Mouse (Mus musculus) cerebellum, postnatal 4 days (tissue): ENCODE data around the gene Eef2k.
"Not testable (repeated sequence)": the region's sequence is repeated elsewhere in the genome, so short reads cannot be mapped to it uniquely, and the experiment has no call there.

Experiments used
- DNase-seq, 2 experiments: peaks; one replicate each; pipeline ENCODE4 v3.0.0; 2022; ENCODE audit warnings: low spot score in 2 of 2, mixed read lengths in 1 of 2

Gene Eef2k

DNA sequence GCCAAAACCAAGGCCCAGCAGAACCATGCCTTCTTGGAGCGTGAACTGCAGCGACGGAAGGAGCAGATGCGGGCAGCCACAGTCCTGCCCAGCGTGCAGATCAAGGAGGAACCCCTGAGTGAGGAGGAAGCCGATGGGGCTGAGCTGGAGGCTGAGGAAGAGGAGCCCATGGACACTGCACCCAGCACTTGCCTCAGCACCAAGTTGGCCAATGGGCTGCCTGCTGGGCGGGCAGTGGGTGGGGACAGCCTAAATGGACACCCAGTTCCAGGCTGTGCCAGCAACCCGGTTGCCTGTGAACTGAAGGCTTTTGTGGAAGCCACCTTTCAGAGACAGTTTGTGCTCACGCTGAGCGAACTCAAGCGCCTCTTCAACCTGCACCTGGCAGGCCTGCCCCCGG, 97.7 kb downstream of the Eef2k start:
- no peak for DNase-seq

DNA sequence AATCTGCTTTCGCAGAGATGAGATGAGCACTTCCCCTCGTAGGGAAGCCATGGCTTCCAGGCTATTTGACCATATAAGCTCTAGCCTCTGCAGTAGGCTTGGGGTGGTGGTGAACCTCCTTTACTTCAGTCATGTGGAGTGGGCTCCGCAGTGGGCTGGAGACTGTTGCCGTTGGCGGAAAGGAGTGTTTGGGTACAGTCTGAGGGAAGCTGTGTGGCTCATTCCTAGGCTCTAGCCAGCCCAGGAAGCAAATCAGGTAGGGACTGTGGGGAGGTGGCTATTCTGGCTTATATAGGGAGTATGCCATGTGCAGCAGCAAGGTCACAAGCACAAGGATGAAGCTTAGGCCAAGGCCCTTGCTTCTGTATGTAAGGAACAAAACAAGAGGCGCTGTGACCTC, 98.6 kb downstream of the Eef2k start:
- DNase-seq, result no peak

DNA sequence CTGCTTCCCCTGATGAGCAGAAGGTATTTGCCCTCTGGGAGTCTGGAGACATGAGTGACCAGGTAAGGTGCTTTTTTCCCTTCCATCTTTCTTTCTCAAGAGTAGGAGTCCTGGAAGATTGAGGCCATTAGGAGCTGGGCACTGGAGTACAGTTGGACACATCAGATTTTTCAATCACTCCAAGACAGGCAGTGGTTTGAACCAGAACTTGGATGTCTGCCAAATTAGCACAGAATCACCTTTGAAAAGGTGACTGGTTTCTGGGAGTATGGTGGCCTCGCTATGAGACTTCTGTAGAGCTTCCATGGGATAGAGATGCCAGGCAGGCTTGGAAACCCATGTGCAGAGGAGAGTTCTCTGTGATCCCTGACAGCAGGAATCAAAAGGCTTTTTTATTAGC, 99.9 kb downstream of the Eef2k start:
- no peak for DNase-seq

DNA sequence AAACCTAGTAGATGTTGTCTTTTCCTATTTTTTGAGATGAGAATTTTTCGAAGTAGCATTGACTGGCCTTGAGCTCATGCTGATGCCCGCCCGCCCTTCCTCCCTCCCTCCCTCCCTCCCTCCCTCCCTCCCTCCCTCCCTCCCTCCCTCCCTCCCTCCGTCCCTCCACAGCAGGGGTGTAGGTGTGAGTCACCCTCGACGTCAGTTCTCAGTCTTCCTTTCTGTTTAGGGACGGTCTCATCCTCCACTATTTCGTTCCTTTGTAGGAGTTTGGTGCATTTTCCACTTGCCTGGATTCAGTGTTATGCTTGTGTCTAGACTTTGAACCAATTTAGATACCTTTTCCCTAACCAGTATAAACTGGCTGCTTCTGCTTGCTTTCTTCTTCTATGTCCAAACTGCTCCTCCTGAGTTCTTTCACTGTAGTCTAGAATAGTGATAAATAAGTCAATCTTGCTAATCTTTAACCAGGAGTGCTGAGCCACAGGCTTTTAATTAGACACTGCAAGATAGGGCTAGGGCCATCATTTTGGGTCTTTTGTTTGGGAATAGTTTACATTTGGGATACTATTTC, 101.4 kb downstream of the Eef2k start:
- DNase-seq, result no peak

DNA sequence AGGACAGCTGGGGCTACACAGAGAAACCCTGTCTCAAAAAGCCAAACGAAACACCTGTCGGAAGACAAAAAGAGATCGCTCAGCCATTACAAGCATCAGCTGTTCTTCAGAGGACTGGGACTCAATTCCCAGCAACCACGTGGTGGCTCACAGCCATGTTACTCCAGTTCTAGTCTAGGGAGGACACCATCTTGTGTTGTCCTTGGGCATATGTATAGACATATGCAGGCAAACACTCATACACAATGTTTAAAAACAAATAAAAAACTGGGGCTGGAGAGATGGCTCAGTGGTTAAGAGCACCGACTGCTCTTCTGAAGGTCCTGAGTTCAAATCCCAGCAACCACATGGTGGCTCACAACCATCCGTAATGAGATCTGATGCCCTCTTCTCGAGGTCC, 111.0 kb downstream of the Eef2k start:
- not testable (repeated sequence) for DNase-seq
